Mouse (Mus musculus): ENCODE data around the gene Phykpl.

Gene Phykpl

DNA sequence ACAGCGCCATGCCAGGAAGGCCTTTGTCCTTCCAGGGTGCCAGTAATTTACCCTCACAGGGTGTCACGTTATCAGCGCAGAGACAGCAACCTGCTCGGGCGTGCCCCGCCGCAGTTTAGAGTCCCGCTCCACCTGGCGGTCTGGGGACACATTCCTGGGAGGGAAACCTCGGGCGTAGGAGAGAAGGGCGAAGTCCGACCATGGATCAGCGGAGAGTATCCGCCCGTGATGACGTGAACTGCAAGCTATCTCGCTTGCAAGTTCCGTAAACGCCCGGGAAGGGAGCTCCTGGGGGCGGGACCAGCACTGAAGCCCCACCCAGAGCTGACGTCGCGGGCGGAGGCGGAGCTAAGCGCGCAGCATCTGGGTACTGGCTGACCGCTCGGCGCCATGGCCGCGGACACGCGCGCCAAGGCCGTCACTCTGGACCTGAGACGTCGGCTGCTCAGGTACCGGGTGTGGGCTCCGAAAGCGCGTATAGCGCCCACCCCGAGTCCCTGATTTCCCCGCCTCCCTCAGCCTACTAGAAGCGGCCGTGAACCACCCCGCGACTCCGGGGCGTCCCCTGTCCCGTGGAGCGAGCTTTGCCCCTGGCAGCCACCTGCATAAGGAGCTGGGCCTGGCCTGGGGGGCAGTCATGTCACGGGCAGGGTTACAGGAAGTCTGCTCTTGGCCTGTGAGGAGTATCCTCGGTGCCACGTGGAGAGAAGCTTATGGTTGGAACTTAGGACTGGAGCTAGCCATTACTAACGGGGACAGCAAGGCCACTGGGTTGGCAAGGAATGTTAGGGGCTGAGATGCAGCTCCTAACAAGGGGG lies at the start of gene Phykpl:
TSS of gene Phykpl (plus strand) at position 327 of the 818 bp plus-strand sequence.
- peak; percentile 96 for DNase-seq

DNA sequence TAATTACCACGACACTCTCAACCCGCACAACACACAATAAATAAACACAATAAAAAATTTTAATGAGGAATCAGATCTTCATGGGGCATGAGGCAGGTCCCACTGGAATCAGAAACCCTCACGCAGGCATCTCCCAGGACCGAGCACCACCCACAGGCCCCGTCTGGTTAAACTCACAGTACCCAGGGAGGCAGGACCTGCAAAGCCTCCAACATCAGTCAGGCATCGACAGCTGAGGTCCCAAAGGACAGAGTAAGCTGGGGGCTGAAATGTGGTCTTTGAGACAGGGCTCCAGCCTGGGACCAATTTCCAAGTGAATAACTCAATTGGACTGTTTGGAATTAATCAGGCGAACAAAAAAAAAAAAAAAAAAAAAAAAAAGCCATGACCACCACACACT lies 46.2 kb upstream of the Phykpl start:
- no peak for DNase-seq

DNA sequence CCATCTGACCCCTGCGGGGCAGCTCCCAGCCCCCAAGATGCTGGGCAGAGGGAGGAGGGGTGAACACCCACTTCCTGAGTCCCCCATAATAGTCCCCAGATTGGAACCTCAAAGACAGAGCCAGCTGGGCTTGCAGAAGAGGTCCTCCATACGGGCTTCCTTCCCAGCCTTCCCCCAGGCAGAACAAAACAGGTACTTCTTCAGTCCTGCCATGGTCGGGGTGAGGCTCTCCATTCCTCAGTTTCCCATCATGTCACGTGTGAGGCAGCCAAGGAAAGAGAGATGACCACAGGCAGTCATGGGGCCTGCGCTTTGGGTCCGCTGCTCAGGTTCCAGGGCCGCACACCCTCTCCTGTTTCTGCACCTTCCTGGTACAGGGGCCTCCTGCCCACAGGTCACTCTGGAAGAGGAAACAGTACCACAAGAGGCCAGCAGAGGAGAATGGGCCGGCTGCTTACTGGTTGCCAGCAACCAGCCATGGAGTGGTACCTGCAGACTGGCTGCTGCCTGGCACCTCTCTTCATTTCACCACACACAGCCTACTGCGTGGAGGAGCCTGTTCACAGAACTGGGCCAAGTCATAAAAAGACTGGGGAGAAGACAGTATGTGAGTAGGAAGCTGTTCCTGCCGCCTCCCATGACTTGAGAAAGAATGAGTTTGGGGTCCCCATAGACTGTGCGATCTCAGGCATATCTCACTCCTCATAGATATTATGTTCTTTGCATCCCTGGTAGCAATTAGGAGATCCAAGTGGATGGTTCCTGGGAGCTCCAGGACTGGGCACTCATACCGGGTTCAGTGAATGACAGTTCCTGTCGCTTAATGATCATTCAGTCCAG lies 45.4 kb upstream of the Phykpl start:
- peak; percentile 17 for DNase-seq

DNA sequence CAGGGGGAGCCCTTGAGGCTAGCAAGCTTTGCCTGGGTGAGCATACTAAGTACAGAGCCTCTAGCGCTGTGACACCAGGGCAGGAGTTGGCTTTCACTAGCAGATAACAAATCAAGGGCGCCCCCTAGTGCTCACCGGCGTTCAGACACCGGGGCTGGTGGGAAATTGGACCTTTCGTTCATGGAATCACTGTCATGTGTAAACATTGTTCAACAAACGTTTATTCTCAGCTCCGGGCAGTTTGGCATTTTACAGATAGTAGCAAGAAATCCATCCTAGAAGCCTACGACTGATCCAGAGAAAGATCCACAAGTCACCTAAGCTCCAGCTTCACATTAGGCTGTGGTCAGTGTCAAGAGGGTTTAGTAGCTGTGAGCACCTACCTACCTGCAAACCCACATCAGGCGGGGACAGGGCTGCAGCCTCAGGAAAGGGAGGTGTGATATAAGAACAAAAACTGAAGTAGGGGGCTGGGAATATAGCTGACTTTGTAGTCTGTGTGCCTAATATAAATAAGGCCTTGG lies 44.7 kb upstream of the Phykpl start:
- DNase-seq: peak; percentile 99

DNA sequence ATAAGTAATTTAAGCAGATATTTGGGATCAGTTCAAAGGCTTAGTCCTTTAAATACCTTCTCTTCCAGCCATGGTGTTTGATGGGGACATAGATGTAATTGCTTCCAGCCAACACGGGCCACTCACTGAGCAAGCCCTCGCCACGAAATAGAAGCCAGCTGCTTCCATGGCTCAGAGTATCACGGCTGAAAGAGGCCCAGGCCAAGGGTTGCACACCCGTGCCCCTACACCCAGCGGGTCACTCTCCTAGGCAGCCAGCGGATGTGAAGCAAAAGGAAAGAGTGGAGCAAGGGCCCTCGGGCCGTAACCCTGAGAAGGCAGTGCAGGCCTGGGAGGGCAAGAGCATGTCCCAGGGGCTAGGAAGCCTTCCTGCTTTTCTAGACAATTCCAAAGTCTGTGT lies 42.1 kb upstream of the Phykpl start:
- DNase-seq: no peak

DNA sequence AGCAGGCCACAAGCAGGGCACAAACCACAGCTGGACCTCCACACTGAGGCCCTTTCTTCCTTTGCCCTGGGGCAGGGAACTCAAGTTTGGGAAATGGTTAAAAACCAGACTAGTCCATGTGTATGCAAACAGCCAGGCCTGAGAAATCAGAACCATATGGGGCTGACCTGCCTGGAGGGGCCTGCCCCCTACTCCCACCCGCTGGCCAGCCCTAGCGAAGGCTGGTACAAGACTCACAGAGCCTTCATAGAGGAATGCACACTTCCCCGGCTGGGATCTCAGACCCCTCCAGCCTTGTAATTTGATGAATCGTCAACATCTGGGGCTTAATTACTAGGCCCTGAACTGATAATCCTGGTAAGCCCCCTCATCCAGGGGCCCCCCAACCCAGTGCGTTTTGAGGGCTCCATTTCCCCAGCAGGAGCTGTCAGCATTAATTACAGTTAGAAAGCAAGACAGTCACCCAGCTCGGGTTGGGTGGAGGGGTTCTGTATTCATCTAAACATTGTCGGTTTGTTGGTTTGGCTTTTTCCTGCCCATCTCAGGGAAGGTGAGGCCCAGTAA lies 41.0 kb upstream of the Phykpl start:
- no peak for DNase-seq

DNA sequence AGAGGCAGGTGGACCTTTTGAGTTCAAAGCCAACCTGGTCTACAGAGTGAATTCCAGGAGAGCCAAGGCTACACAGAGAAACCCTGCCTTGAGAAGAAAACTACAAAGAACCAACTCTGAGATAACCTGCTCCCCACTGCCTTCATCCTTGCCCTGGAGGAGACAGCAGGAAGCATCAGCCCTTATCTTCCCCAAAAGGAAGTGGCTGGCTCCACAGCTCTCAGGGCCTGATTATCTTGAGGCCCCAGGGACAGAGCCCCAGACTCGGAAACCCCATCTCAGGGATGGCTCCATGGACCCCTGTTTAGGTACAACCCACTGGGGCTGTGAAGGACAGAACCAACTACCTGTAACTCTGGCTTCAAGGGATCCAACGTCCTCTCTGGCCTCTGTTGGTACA lies 40.1 kb upstream of the Phykpl start:
- no peak for DNase-seq

DNA sequence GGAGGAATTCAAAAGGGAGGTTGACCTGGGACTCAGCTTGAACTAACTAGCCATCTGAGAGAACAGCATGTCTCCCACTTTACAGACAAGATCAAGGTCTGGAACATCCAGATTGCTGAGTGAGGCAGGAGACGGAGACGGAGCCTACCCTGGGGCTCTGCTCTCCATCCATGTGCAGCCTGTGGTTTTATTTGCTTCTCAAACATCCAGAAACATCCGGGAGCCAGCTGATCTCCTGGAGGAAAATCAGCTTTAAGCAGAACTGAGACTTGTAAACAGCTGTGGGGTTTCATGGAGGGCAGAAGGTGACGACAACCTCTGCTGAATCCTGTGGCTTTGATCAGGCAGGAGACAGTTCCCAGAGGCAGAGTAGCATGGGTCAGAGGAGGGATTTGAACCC lies 38.7 kb upstream of the Phykpl start:
- DNase-seq: no peak

DNA sequence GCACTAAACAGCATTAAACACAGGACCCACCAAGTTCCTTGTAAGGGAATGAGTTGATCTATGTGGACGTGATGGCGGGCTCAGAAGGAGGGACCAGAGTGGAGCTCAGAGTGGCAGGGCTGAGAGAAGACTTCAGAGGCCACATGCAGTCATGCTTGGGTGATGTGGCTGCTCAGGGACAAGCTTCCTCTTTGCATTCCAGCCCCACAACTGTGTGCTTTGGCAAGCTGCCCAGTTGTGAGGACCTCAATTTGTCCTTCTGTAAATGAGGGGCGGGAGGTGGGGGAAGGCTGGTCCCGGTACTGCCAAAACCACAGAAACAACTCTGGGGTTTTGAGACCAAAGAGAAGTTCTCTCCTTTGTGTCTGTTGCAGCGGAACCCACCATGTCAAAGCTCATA lies 33.3 kb upstream of the Phykpl start:
- no peak for DNase-seq

DNA sequence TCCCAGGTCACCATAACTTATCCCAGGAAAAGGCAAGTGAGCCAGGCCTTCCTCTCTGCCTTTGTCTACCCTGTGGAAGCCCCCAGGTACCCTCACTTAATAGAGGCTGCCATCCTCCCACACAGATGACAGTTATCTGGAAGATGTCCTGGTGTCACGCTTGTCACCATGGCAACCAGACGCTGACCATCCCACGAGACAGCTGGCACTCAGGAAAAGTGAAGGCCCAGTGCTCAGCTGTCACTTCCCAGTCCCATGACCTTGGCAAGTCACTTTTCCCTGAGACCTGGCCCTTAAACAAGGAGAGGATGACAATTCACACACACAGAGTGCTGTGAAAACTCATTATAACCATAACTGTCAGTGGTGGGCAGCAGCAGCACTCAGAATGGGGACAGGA lies 32.5 kb upstream of the Phykpl start:
- no peak for DNase-seq

DNA sequence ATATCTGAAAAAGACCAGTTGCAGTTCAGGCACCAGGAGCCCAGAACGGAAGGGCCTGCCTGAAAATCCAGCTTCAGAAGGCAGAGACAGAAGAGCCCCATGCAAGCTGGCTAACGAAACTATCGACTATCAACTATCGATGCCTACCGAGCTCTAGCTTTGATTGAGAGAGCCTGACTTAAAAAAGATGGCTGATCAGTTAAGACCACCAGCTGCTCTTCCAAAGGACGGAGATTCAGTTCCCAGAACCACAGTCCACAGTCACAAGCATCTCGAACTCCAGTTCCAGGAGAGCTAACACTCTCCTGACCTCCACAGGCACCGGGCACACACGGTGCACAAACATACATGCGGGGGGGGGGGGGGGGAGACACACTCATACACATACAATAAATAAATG lies 30.0 kb upstream of the Phykpl start:
- no peak for DNase-seq

DNA sequence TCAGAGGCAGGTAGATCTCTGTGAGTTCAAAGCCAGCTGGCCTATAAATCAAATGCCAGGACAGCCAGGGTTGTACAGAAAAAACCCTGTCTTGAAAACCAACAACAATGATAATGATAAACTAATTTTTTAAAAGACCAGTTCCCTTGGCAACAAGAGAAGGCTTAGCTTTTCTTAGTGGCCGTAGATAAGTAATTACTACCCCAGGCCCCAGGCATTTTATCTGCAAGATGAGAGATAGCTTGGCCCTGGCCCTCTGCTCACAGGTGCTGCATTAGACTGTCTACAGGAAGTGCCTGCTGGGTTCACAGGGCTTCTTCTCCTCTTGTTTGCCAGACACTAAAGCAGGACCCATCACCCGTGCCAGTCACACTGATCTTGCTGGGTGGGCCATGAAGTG lies 29.5 kb upstream of the Phykpl start:
- no peak for DNase-seq

DNA sequence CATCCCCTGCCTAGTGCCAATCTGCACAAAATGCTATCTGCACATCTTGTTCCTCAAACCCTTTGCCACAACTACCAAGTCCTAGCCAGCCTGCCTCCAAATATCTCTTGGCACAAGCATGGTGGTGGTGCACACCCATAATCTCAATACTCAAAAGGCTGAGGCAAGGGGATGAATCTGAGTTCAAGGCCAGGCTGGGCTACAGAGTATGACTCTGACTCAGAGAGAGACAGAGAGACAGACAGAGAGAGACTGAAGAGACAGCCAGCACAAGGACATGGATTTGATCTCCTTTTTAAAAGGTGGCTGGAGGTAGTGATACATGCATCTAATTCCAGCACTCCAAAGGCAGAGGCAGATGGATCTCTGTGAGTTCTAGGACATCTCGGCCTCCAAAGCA lies 21.3 kb upstream of the Phykpl start:
- no peak for DNase-seq

DNA sequence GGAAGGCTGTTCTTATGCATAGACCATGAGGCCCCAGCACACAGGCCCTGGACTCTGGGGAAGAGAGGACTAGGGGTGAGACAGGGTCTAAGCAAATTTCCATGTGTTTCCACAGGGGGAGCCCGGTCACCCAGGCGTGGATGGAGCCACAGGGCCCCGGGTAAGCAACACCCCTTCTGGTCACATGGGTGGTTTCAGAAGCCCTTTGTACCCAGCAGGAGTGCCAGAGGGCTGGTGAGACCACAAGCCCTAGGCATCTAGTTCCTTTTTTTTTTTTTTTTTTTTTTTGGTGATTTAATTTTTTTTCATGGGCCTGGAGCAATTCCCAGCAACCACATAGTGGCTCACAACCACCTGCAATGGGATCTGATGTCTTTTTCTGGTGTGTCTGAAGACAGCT lies 19.5 kb upstream of the Phykpl start:
- DNase-seq: no peak

DNA sequence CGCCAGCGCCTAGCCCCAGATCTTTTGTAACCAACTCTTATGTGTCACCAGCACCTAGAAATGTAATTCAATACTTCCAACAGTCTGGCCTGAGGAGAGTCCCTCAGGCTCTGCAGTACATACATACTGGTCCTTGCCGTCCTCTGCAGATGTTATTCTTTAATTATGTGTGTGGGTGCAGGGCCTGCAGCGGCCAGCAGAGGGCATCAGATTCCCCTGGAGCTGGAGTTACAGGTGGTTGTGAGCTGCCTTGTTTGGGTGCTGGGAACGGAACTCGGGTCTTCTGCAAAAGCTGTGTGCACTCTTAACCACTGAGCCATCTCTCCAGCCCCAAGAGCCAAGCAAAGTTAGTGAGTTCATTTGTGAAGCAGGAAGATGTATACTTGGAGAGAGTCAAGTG lies 18.6 kb upstream of the Phykpl start:
- no peak for DNase-seq

DNA sequence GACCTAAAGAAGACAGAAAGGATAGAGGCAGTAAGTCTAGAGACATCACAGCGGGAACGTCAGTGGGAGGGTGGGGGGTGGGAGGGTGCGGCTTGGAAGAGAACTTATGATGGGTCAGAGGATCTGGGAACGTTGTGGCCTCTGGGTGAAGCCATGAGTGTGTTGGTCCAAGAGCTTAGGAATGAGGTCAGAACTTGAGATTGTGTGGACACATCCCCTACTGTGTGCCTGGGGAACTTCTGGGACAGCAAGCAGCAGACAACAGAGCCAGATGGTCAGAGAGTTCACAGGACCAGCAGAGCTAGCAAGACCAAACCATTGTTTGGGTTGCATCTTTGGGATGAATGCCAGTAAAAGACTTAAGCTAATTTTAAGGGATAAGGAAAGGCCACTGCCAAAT lies 15.8 kb upstream of the Phykpl start:
- no peak for DNase-seq

DNA sequence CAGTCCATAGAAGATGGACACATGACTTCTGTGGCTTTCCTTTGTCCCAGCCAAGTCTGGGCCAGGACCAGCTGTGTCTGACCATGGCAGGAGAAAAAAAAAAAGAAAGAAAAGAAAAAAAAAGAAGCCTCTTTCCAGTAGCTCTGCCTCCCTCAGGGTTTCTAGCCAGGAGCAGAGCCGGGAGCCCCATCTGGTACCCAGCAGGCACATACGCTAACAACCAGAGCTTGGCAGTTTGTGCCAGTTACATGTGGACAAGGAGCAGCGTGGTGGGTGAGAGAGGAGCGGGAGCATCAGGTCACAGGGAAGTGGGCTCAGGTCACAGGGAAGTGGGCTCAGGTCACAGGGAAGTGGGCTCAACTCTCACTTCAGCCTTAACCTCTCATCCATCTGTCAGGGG lies 8.1 kb upstream of the Phykpl start:
- no peak for DNase-seq

DNA sequence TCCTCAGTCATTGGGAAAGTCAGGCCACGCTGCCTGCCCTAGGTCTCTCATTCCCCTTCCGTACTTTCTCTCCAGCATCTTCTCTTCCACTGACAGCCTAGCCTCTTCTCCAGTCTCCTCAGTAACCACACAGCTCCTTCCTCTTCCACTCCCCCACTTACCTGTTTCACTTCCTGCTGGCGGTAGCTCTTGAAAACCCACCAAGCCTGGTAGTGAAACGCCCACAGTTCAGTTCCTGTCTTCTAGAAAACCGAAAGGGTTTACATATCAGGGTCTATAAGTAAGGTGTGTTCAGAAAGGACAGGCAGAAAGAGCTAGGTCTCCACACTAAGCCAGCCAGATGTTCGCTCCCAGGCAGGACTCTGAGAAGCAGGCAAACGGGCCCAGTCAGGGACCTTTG lies 7.0 kb upstream of the Phykpl start:
- peak; percentile 51 for DNase-seq

DNA sequence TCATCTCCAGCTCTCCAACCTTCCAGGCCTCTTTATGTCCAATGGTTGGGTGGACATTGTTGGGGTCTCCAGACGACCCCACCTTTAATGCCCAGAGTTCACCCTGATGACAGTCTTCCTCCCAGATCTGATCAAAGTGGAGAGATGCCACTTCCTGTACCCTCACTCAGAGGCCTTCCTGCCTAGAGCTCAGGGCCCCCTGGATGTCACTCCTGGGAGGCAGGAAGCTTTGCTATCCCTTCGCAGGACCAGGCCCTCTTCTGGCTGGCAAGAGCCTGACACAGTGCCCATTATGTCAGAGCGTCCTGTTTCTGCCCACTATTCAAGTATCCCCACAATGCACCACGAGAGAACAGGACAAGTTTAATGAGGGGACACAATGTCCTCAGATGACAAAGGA lies 5.5 kb upstream of the Phykpl start:
- DNase-seq: peak; percentile 53

DNA sequence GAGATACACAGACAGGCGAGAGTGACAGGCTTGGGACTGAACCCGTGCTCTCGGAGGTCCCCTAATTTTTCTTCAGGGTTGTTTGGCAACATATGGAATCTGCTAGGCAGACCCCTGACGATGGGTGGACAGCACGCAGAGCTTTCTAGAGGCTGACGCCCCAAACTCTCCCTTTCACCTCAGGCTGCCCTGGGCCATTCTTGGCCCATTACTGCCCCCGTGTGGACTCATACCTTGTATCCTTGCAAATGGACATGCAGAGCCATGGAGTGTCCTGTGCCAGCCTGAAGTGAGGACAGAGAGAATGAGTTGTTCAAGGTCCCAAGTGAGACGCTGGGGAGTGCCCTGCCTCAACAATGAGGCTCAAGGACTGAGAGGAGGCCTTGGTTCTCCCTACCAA lies 1.8 kb upstream of the Phykpl start:
- peak; percentile 79 for DNase-seq

DNA sequence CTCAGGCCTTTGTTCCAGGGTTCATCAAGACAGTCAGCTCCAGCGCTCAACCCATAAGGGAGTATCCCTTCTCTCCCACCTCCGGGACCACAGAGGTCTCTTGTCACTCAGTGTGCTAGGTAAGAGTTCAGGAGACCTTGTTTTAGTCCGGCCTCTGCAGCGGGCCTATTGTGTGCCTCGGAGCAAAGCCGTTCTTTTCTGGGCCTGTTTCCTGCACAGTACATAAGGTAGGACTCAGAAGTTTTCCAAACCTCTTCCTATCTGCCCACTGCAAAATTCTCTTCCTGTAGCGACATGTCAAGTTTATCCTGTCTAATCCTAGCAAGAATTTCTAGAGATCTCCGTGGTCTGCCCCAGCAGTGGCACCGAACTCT lies 513 bp upstream of the Phykpl start:
- DNase-seq: peak; percentile 56

DNA sequence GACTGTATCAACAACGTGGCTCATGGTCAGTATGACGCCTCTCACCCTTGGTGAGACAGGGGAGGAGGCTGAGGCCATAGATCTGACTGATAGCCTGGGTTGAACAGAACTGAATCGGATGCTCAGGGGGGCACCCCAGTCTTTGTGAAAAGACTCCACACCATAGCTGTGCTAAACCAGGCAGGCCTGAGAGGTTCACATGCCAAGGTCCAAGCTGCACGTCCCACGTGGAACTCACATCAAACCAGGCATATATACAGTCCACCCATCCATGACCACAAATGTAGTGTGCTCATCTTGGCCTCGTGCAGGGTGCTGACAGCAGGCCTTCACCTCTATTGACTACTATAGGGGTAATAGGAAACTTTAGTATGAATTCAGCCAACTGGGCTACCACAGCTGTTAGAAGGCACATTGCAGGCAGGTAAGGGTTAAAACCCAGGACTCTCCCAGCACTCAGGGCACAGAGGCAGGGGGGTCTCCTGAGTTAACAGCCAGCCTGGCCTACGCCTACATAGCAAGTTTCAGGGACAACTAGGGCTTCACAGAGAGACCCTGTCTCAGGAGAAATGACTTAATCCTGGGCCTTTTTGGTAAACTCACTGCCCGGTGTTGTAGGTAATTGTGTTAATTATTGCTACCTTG lies 1.2 kb downstream of the Phykpl start:
- DNase-seq: no peak

DNA sequence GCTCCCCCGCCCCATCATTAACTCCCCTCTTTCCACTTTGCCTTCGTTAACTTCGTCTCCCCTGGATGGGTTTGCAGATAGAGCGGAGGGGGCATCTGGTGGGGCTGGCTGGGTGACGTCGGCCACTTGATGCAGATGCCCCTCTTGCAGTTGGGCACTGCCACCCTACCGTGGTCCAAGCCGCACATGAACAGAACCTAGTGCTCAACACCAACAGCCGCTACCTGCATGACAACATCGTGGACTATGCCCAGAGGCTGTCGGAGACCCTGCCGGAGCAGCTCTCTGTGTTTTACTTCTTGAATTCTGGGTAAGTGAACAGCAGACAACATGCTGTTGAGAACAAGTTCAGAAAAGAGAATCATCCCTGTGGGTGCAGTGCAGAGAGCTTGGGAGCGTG lies 1.9 kb downstream of the Phykpl start:
- no peak for DNase-seq

All from thymus, postnatal 4 days (tissue).